Mouse (Mus musculus) embryonic fibroblast, embryonic 13.5 days (primary cell): Measurements from ENCODE around the gene Tinagl1. TPM values are rescaled to one million over a fixed set of nuclear protein-coding genes. Genes with fewer than 3 reads are reported as not detected.
A peak's percentile ranks its signal among the peaks of the same experiment; 100 is the strongest.

Experiments used
- H3K27ac ChIP-seq: 2 replicates; pipeline ENCODE4 v1.5.1; 2012; ENCODE audit warnings: low read length, control low read depth, inconsistent platforms; ENCODE audit not compliant: insufficient read depth
- H3K4me1 ChIP-seq: 2 replicates; pipeline ENCODE4 v1.6.1; 2011; ENCODE audit warnings: low read length; ENCODE audit not compliant: control insufficient read depth, insufficient read depth
- H3K4me3 ChIP-seq: 2 replicates; pipeline ENCODE4 v1.5.1; 2011; ENCODE audit warnings: mild to moderate bottlenecking, control low read depth, low read length; ENCODE audit not compliant: insufficient read depth
- CTCF ChIP-seq: IDR thresholded peaks from 2 replicates; pipeline ENCODE4 v1.5.1; 2011; ENCODE audit warnings: mild to moderate bottlenecking, control low read depth, low read length, moderate library complexity, borderline replicate concordance; ENCODE audit not compliant: insufficient read depth
- POLR2A ChIP-seq: IDR thresholded peaks from 2 replicates; pipeline ENCODE4 v1.6.1; 2011; ENCODE audit warnings: low read depth, mild to moderate bottlenecking, control low read depth, low read length, moderate library complexity
- polyA plus RNA-seq: library from polyadenylated mRNA; stranded (reverse); fragments of >200 nt; gene quantifications from 2 replicates; pipeline ENCODE4 v1.2.4, GENCODE M21; 2011; ENCODE audit warnings: low read depth; ENCODE audit not compliant: missing spikeins, insufficient read length

Gene Tinagl1
- polyA plus RNA-seq, 1 experiment = 42.1 TPM

GRCm38 (mm10) chr4:130177536-130177935, 2.6 kb upstream of the Tinagl1 start:
- peaks cover 21% of the 10 kb centered on the region for H3K4me1 ChIP-seq
- H3K4me3 ChIP-seq = no peak overlapping the region
- peak overlapping the region; percentile 59 for H3K27ac ChIP-seq
- TF ChIP-seq POLR2A (no peak), CTCF (no peak)

- TF ChIP-seq CTCF = no peak
- TF ChIP-seq POLR2A = no peak
- Histone ChIP-seq H3K4me3 (no peak overlapping the region), H3K27ac (peak overlapping the region; percentile 76), H3K4me1 (peaks cover 24% of the 10 kb centered on the region)
Observed at GRCm38 (mm10) chr4:130177087-130177486, 2.2 kb upstream of the Tinagl1 start.

- Histone ChIP-seq H3K4me3 (no peak overlapping the region), H3K4me1 (peaks cover 24% of the 10 kb centered on the region), H3K27ac (peak overlapping the region; percentile 76; the same call in 1 of the 2 replicates)
- TF ChIP-seq CTCF (no peak), POLR2A (no peak)
Observed at GRCm38 (mm10) chr4:130176156-130176720, 1.3 kb upstream of the Tinagl1 start.

- TF ChIP-seq POLR2A (peak; percentile 68), CTCF (no peak)
- H3K4me3 ChIP-seq = peak overlapping the region; percentile 62
- H3K4me1 ChIP-seq = peaks cover 24% of the 10 kb centered on the region
- peak overlapping the region; percentile 12; the same call in 1 of the 2 replicates for H3K27ac ChIP-seq
Observed at GRCm38 (mm10) chr4:130174335-130175031, 439 bp downstream of the Tinagl1 start.

GRCm38 (mm10) chr4:130173911-130174311, 1.0 kb downstream of the Tinagl1 start:
- no peak overlapping the region for H3K27ac ChIP-seq
- TF ChIP-seq POLR2A (no peak), CTCF (no peak)
- peaks cover 24% of the 10 kb centered on the region for H3K4me1 ChIP-seq
- H3K4me3 ChIP-seq = peak overlapping the region; percentile 62

GRCm38 (mm10) chr4:130173060-130173822, 1.7 kb downstream of the Tinagl1 start:
- peak overlapping the region; percentile 14; the same call in 1 of the 2 replicates for H3K27ac ChIP-seq
- H3K4me3 ChIP-seq = peak overlapping the region; percentile 62
- TF ChIP-seq CTCF = no peak
- no peak for TF ChIP-seq POLR2A
- peaks cover 30% of the 10 kb centered on the region for H3K4me1 ChIP-seq

- Histone ChIP-seq H3K27ac (peak overlapping the region; percentile 4; the same call in 1 of the 2 replicates), H3K4me1 (peaks cover 28% of the 10 kb centered on the region), H3K4me3 (no peak overlapping the region)
- TF ChIP-seq CTCF = no peak
- no peak for TF ChIP-seq POLR2A
Observed at GRCm38 (mm10) chr4:130171951-130172765, 2.8 kb downstream of the Tinagl1 start.

- H3K27ac ChIP-seq = no peak overlapping the region
- H3K4me1 ChIP-seq = peaks cover 17% of the 10 kb centered on the region
Observed at GRCm38 (mm10) chr4:130170362-130170761, 4.6 kb downstream of the Tinagl1 start.

GRCm38 (mm10) chr4:130169411-130169971, 5.4 kb downstream of the Tinagl1 start:
- H3K27ac ChIP-seq = no peak overlapping the region
- no peak overlapping the region for H3K4me3 ChIP-seq
- TF ChIP-seq POLR2A = no peak
- no peak for TF ChIP-seq CTCF
- peaks cover 15% of the 10 kb centered on the region; the same call in 1 of the 2 replicates for H3K4me1 ChIP-seq

More at GRCm38 (mm10) chr4:130170362-130170761, 4.6 kb downstream of the Tinagl1 start:
- H3K4me3 ChIP-seq = no peak overlapping the region
- TF ChIP-seq POLR2A (no peak), CTCF (no peak)
